Mouse (Mus musculus): ENCODE results near the gene Skap1.

Gene Skap1

DNA sequence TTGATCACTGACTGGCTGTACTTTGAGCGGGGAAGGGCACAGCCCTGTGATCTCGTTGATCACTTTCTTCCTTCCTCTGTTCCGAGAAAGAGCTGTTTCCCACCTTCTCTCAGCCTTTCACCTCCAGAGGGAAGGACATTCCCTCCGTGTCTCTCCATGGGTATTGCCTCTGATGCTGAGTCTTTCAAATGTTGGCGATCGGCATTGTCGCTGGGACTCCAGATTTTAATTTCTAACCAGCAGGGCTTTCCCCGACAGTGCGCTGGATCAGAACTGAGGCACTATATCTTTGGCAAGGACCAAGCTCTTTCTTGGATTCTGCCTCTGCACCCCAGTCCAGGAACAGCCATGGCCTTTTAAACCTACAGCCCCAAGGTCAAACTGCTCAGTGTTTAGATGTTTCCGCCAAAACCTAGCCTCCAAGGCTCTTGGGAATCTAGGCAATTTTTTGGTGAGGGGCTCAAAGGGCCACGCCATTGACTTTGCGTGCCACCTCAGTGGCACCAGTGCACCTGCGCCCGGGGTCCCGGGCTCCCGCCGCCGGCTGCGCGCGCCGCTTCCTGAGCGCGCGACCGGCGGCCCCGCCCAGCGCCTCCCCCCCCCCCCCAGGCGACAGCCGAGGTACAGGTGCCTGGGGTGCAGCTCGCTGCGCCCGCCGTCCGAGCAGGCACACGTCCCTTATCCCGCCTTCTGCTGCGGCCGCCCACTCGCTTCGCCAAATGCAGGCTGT, at the start of gene Skap1:
TSS of gene Skap1 (plus strand) at position 608 of the 730 bp plus-strand sequence.
- DNase-seq = no peak

GRCm38 (mm10) chr11:96421074-96421473, 43.3 kb upstream of the Skap1 start:
- no peak for DNase-seq

GRCm38 (mm10) chr11:96421517-96422265, 42.7 kb upstream of the Skap1 start:
- DNase-seq = no peak

DNA sequence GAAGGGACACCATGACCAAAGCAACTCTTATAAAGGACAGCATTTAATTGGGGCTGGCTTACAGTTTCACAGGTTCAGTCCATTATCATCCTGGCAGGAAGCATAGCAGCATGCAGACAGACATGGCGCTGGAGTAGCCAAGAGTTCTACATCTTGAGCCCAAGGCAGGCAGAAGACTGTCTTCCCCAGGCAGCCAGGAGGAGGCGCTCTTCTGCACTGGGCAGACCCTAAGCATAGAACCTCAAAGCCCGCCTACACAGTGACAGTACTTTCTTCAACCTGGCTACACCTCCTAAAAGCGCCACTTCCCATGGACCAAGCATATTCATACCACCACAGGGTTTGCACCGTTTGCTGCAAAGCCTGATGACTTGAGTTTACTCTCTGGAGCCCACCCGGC, 39.2 kb upstream of the Skap1 start:
- DNase-seq = no peak

GRCm38 (mm10) chr11:96426191-96426590, 38.2 kb upstream of the Skap1 start:
- DNase-seq = no peak

- no peak for DNase-seq
Observed at GRCm38 (mm10) chr11:96426805-96427204, 37.6 kb upstream of the Skap1 start.

DNA sequence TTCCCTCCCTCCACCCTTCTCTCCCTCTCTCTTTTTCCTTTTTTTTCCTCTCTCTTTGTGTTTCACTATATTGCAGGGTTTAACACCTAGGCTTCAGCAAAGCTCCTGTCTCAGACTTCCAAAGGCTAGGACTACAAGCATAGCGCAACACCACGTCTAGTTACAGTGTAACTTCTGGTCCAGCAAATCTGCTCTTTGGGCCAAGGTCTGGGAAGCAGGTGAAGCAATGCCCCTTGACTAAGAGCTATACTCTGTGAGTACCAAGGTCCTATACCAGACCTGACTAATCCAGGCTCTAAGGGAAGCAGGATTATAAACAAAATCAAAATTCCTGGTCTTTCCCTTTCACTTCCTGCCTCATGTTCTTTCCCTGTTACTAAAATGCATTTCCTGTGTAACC, 35.3 kb upstream of the Skap1 start:
- no peak for DNase-seq

GRCm38 (mm10) chr11:96429891-96430290, 34.5 kb upstream of the Skap1 start:
- no peak for DNase-seq

DNA sequence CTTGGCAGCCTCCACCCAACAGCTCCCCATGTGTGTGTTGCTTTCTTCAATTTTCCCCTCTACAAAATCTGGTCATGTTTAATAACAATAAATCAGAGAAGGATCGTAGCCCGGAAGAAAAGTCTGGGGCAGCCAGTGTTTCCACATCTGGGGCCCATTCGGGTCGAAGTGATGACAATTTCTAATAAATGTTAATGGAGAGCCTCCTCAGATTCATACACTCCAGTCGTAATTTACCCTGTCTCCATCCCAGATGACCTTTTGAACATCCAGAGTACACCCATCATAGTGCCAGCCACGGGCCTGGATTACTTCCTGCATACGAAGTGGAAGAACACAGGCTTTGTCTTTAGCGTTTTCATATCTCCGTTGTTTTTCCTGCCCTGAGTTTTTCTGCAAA, 32.5 kb upstream of the Skap1 start:
- no peak for DNase-seq

- DNase-seq = no peak
Observed at GRCm38 (mm10) chr11:96434888-96435287, 29.5 kb upstream of the Skap1 start.

DNA sequence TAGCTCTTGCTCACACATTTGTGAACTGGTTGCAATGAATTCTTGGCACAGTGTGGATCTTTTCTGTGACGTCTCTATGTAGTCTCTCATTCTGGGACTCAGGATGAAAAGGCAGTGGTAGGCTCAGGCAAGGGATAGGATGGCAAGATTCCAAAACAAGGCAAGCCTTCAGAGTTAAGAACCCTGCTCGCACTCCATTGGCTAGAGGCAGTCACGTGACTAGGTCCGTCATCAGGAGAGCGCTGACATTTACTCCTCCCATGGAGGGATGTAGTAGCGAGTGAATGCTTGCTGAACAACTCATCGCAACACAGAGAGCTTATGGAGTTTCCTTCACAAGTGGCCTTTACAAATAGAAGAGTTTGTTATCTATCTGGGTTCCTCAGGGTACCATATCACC, 27.9 kb upstream of the Skap1 start:
- DNase-seq = no peak

- DNase-seq = no peak
Observed at GRCm38 (mm10) chr11:96438787-96439186, 25.6 kb upstream of the Skap1 start.

DNA sequence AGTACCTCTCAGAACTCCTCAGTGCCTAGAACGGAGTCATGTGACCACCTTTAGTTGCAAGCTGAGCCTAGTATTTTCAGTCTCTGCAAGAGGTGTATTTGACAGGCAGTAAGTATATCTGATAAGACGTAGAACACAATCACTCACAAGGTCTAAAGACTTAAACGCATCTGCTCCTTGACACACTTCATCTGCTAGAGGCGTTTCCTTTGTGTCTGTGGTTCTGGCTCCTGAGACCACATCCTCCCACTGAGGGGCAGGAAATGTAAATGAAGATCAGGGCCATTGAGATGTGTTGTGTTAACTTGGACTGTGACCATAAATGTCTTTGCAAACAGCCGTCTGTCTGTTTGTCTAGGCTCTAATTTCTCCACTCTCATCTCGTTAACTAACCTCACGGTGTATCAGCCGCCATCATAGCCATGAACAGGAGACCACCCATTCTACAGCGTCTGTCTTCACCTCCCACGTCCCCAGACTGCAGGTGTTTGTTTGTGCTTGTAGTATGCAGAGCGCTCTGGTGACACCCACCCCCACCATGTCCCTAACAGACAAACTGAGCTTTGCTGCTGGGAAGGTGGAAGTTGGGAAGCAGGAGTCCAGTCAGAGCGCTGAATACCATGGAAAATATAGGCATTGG, 22.7 kb upstream of the Skap1 start:
- DNase-seq = no peak

- DNase-seq = no peak
Observed at GRCm38 (mm10) chr11:96442468-96442867, 21.9 kb upstream of the Skap1 start.

DNA sequence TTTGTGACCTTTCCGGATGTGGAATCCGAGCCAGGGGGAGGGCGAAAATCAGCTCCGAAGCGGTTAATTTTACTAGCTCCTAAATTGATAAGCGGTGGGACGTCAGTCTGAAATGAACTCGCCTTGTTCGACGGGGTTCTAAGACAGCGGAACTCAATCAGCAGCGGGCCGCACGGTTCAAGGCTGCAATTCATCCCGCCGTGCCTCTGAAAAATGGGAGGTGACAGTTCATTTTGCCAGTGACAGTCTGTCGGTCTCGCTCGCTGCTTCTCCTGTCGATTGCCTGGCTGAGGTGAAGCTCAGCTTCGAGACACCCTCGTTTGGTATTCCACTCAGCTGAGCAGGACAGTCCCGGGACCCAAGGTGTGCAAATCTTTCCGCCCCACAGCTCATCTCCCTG, 16.5 kb upstream of the Skap1 start:
- DNase-seq = no peak

GRCm38 (mm10) chr11:96455111-96455510, 9.3 kb upstream of the Skap1 start:
- no peak for DNase-seq

DNA sequence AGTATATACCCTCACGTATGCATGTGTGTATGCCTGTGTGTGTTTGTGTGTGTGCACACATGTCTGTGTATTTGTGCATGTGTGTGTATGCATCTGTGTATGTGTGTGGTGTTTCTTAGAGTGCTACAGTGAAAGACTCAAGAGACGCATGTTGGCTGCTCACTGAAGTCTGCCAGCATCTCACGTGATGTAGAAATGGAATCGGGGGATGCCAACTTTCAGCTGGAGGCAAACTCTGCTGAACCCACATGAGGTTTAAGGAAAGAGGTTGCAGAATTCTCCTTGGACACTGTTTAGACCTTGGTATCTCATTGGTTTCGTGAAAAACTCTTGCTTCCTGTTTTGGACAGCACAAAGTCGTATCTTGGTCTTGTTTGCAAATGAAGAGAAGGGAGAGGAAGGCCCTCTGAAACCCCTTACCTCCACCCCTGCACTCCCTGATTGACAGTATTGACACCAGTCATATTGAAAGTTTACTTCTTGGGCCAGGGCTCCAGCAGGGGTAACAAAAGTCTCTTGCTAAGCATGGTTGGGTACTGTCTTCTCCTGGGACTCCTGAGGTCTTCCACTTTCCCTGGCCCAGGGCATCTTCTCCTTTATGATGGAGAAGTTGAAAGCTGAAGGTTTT, 8.6 kb upstream of the Skap1 start:
- DNase-seq = no peak

DNA sequence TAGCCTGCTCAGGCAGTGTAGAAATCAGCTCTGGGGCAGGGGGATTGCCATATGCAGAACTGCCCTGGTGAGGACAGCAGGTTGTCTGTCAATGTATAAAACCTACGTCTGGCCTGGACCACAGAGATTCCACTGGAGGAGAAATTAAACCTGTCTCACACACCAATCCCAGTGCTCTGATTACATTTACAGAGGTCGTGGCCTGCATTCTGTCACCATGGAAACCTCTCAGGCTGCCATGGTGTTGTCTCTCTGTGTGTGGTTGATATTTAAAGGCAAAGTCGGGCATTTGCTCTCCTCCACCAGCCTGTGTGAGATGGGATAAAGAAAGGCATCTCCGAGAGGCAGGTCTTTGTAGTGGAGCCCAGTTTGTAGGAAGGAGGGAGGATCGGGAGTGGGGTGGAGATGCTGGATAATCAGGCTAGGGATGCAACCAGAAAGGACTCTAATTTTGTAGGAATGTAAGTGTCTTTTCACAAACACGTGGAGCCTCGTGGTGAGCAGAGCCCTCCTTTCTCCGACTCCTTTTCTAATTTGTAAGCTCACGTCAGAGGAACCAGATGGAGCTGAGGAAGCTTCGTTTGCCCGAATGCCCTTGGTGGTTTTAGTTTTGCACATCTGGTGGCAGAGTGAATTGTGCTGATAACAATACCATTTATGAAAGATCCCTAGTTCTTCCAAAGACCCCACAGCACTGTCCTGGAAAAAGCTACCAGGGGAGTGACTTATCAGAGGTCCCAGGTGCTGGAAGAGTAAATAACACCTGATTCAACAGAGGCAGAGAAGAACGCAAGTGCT, 7.7 kb upstream of the Skap1 start:
- DNase-seq = no peak

- no peak for DNase-seq
Observed at GRCm38 (mm10) chr11:96461766-96462165, 2.6 kb upstream of the Skap1 start.

GRCm38 (mm10) chr11:96462191-96462752, 2.1 kb upstream of the Skap1 start:
- peak; percentile 34 for DNase-seq

DNA sequence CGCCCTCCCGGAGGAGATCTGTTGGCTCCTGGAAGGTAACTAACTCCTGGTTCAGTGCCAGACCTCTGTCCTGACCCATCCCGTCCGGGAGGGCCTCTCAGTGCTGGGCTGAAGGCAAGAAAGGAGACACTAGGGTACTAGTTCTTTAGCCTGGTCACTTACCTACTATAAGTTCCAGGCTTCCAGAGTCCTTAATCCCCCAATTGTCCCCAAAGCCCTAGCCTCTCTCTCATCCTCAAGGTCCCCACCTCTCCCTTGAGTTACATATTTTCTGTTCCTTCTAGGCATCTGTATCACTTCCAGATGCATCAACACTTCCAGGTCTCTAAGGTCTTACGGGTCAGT, 295 bp downstream of the Skap1 start:
- no peak for DNase-seq

- peak; percentile 38 for DNase-seq
Observed at GRCm38 (mm10) chr11:96465426-96466056, 1.1 kb downstream of the Skap1 start.
